Mouse (Mus musculus) CH12.LX (cell line): Measurements from ENCODE around the gene Dnmt3l. TPM values are rescaled to one million over a fixed set of nuclear protein-coding genes. Genes with fewer than 3 reads are reported as not detected.

Source experiments
- DNase-seq: peaks from one replicate; pipeline ENCODE4 v3.0.0-alpha.2; 2013; ENCODE audit errors: extremely low read depth
- H3K27ac ChIP-seq: 2 replicates; pipeline ENCODE4 v1.5.1; 2012; ENCODE audit warnings: low read depth, mild to moderate bottlenecking, control low read depth, moderate library complexity; ENCODE audit not compliant: insufficient read depth
- H3K27me3 ChIP-seq: replicated peaks from 2 replicates; pipeline ENCODE3; 2012; ENCODE audit warnings: inconsistent platforms
- H3K36me3 ChIP-seq, 2 experiments: replicated peaks in 1 of 2; 2 replicates each; pipeline versions ENCODE3 to v1.6.1; 2012; ENCODE audit warnings: inconsistent platforms in 1 of 2, low read length in 1 of 2, mild to moderate bottlenecking in 1 of 2, mixed read lengths in 1 of 2, moderate library complexity in 1 of 2; ENCODE audit not compliant: control insufficient read depth in 1 of 2, insufficient read depth in 1 of 2
- H3K4me1 ChIP-seq, 2 experiments: 2 replicates each; pipeline ENCODE4 v1.6.1; 2012; ENCODE audit warnings: inconsistent platforms in 1 of 2, moderate library complexity in 1 of 2; ENCODE audit not compliant: insufficient read depth in 2 of 2, control insufficient read depth in 1 of 2
- H3K4me2 ChIP-seq: 2 replicates; pipeline ENCODE4 v1.6.1; 2012; ENCODE audit warnings: low read depth, mild to moderate bottlenecking, control low read depth; ENCODE audit not compliant: poor library complexity, insufficient read depth, severe bottlenecking
- H3K4me3 ChIP-seq, 3 experiments: fragments of 150-350 bp in 1 of 3; sonication (generic) in 1 of 3; replicated peaks in 1 of 3; 2 replicates each; pipeline versions ENCODE3 to v1.5.1; 2011 to 2012; ENCODE audit warnings: low read depth in 2 of 3, low read length in 2 of 3, mild to moderate bottlenecking in 2 of 3, moderate library complexity in 2 of 3, control low read depth in 1 of 3, improper control_type of control experiment in 1 of 3, inconsistent platforms in 1 of 3, mixed read lengths in 1 of 3; ENCODE audit not compliant: poor library complexity in 1 of 3
- H3K79me2 ChIP-seq: replicated peaks from 2 replicates; pipeline ENCODE4 v1.6.1; 2012; ENCODE audit warnings: mild to moderate bottlenecking, moderate library complexity; ENCODE audit not compliant: control insufficient read depth, poor library complexity, insufficient read depth, severe bottlenecking; ENCODE audit errors: extremely low read depth
- H3K9ac ChIP-seq: 2 replicates; pipeline ENCODE4 v1.6.1; 2012; ENCODE audit warnings: low read depth, mild to moderate bottlenecking, control low read depth, moderate library complexity; ENCODE audit not compliant: insufficient read depth
- H3K9me3 ChIP-seq: replicated peaks from 2 replicates; pipeline ENCODE3; 2012; ENCODE audit warnings: low read length, inconsistent platforms, mixed read lengths
- CHD1 ChIP-seq: IDR thresholded peaks from 2 replicates; pipeline ENCODE4 v1.6.1; 2012; ENCODE audit warnings: low read depth, low read length, improper control_type of control experiment, inconsistent platforms
- CHD2 ChIP-seq: IDR thresholded peaks from 2 replicates; pipeline ENCODE4 v1.6.1; 2011; ENCODE audit warnings: low read length, improper control_type of control experiment
- CTCF ChIP-seq, 2 experiments: IDR thresholded peaks in 1 of 2; conservative IDR thresholded peaks in 1 of 2; 2 replicates each; pipeline ENCODE4 v1.5.1; 2011 to 2012; ENCODE audit warnings: low read depth in 2 of 2, low read length in 2 of 2, improper control_type of control experiment in 1 of 2, inconsistent platforms in 1 of 2, mild to moderate bottlenecking in 1 of 2, moderate library complexity in 1 of 2
- ELF1 ChIP-seq: IDR thresholded peaks from 2 replicates; pipeline ENCODE4 v1.6.1; 2014; ENCODE audit warnings: low read depth, mild to moderate bottlenecking, inconsistent platforms, low read length, improper control_type of control experiment
- ETS1 ChIP-seq: conservative IDR thresholded peaks from 2 replicates; pipeline ENCODE4 v1.6.1; 2012; ENCODE audit warnings: low read depth, mild to moderate bottlenecking, inconsistent platforms, low read length, improper control_type of control experiment, moderate library complexity
- HCFC1 ChIP-seq: IDR thresholded peaks from 2 replicates; pipeline ENCODE4 v1.6.1; 2012; ENCODE audit warnings: low read depth, mild to moderate bottlenecking, inconsistent platforms, low read length, improper control_type of control experiment
- IRF4 ChIP-seq: IDR thresholded peaks from 2 replicates; pipeline ENCODE4 v1.6.1; 2014; ENCODE audit warnings: low read depth, mild to moderate bottlenecking, inconsistent platforms, low read length, improper control_type of control experiment
- JUN ChIP-seq: IDR thresholded peaks from 2 replicates; pipeline ENCODE4 v1.6.1; 2011; ENCODE audit warnings: low read depth, mild to moderate bottlenecking, low read length, improper control_type of control experiment, moderate library complexity; ENCODE audit not compliant: insufficient read depth
- JUND ChIP-seq: conservative IDR thresholded peaks from 2 replicates; pipeline ENCODE4 v1.6.1; 2011; ENCODE audit warnings: low read depth, low read length, improper control_type of control experiment
- KAT2A ChIP-seq: IDR thresholded peaks from 2 replicates; pipeline ENCODE4 v1.6.1; 2012; ENCODE audit warnings: low read length, improper control_type of control experiment, inconsistent platforms; ENCODE audit not compliant: insufficient replicate concordance
- MAFK ChIP-seq: IDR thresholded peaks from 2 replicates; pipeline ENCODE4 v1.6.1; 2011; ENCODE audit warnings: low read length, improper control_type of control experiment; ENCODE audit not compliant: insufficient replicate concordance
- MAX ChIP-seq: IDR thresholded peaks from 2 replicates; pipeline ENCODE4 v1.6.1; 2011; ENCODE audit warnings: low read length, improper control_type of control experiment
- MAZ ChIP-seq: IDR thresholded peaks from 2 replicates; pipeline ENCODE4 v1.6.1; 2012; ENCODE audit warnings: low read depth, mild to moderate bottlenecking, inconsistent platforms, low read length, improper control_type of control experiment, moderate library complexity
- MYC ChIP-seq: IDR thresholded peaks from 2 replicates; pipeline ENCODE4 v1.6.1; 2011; ENCODE audit warnings: low read depth, mild to moderate bottlenecking, improper control_type of control experiment, low read length
- NELFE ChIP-seq: IDR thresholded peaks from 2 replicates; pipeline ENCODE4 v1.6.1; 2011; ENCODE audit warnings: low read depth, low read length, improper control_type of control experiment
- NRF1 ChIP-seq: IDR thresholded peaks from 2 replicates; pipeline ENCODE4 v1.6.1; 2014; ENCODE audit warnings: low read depth, mild to moderate bottlenecking, inconsistent platforms, low read length, improper control_type of control experiment, moderate library complexity
- POLR2A ChIP-seq: IDR thresholded peaks from 2 replicates; pipeline ENCODE4 v1.6.1; 2011; ENCODE audit warnings: low read depth, mild to moderate bottlenecking, improper control_type of control experiment, low read length
- TBP ChIP-seq: conservative IDR thresholded peaks from 2 replicates; pipeline ENCODE4 v1.6.1; 2011; ENCODE audit warnings: low read depth, low read length, improper control_type of control experiment
- UBTF ChIP-seq: IDR thresholded peaks from 2 replicates; pipeline ENCODE4 v1.6.1; 2012; ENCODE audit warnings: low read depth, mild to moderate bottlenecking, inconsistent platforms, low read length, improper control_type of control experiment, moderate library complexity
- USF1 ChIP-seq: IDR thresholded peaks from 2 replicates; pipeline ENCODE4 v1.6.1; 2014; ENCODE audit warnings: low read depth, mild to moderate bottlenecking, inconsistent platforms, low read length, improper control_type of control experiment
- USF2 ChIP-seq: conservative IDR thresholded peaks from 2 replicates; pipeline ENCODE4 v1.6.1; 2011; ENCODE audit warnings: low read depth, low read length, improper control_type of control experiment
- ZC3H11A ChIP-seq: IDR thresholded peaks from 2 replicates; pipeline ENCODE4 v1.6.1; 2012; ENCODE audit warnings: low read depth, mild to moderate bottlenecking, inconsistent platforms, low read length, improper control_type of control experiment
- ZKSCAN1 ChIP-seq: IDR thresholded peaks from 2 replicates; pipeline ENCODE4 v1.6.1; 2012; ENCODE audit warnings: low read depth, inconsistent platforms, low read length, improper control_type of control experiment, borderline replicate concordance
- ZMIZ1 ChIP-seq: IDR thresholded peaks from 2 replicates; pipeline ENCODE4 v1.6.1; 2012; ENCODE audit warnings: low read depth, mild to moderate bottlenecking, inconsistent platforms, low read length, improper control_type of control experiment
- ZNF384 ChIP-seq: IDR thresholded peaks from 2 replicates; pipeline ENCODE4 v1.6.1; 2012; ENCODE audit warnings: low read depth, low read length, improper control_type of control experiment, inconsistent platforms
- dilution Hi-C: fragments of 300-500 bp; cut with MboI; formaldehyde crosslinking; loops from 2 replicates; pipeline ENCODE4 v1.14.3; 2020; ENCODE audit warnings: low sequenced_read_pairs; ENCODE audit not compliant: extremely low pct_unique_long_range_greater_than_20kb, extremely low pct_ligation_motif_present
- in situ Hi-C: fragments of 300-500 bp; cut with MboI; formaldehyde crosslinking; loops from 3 replicates; pipeline ENCODE4 v1.14.3; 2019; ENCODE audit warnings: low sequenced_read_pairs, low pct_ligation_motif_present, low pct_unique_long_range_greater_than_20kb, mixed read lengths
- polyA plus RNA-seq: library from polyadenylated mRNA; unstranded; fragments of >175 nt; gene quantifications from 2 replicates; pipeline ENCODE4 v1.2.1, GENCODE M21; 2012; ENCODE audit warnings: low read depth; ENCODE audit not compliant: insufficient read length
- total RNA-seq, 2 experiments: library from RNA; depleted of rRNA; stranded (reverse); fragments of 300-350 nt in 1 of 2; fragments of >200 nt in 1 of 2; gene quantifications; 2 replicates each; pipeline ENCODE4 v1.2.3; 2012 to 2014

Dnmt3l gene
- total and polyA plus RNA-seq, 3 experiments: 0.21 to 0.23 TPM; not detected in 1

GRCm38 (mm10) chr10:78090706-78091491, 49.2 kb downstream of the Dnmt3l start (continued):
- no peak for TF ChIP-seq MYC
- peak; percentile 46; the same call in 1 of the 2 replicates for TF ChIP-seq MAFK
- TF ChIP-seq KAT2A: no peak
- TF ChIP-seq CTCF (conservative IDR thresholded peaks at IDR 0.05 in 1 of 2, IDR thresholded peaks at IDR 0.05 in 1 of 2; ENCODE audit: low read depth in 2 of 2, low read length in 2 of 2): no peak
- TF ChIP-seq JUN: no peak
- no peak for TF ChIP-seq ZMIZ1
- no peak for TF ChIP-seq NELFE

GRCm38 (mm10) chr10:78091865-78092724, 50.3 kb downstream of the Dnmt3l start:
- TF ChIP-seq TBP: no peak
- no peak for TF ChIP-seq CHD2
- TF ChIP-seq HCFC1: no peak
- no peak for TF ChIP-seq ETS1
- peaks cover 36 to 73% of the 10 kb centered on the region in 2 experiments for H3K4me1 ChIP-seq
- H3K27me3 ChIP-seq: peaks cover 66% of the 10 kb centered on the region
- peak overlapping the region; percentile 73 for H3K4me2 ChIP-seq
- DNase-seq: peak; percentile 49
- in situ Hi-C loops (loop anchor here (10.0 kb wide), 1 partner anchor 53 kb away; no protein-coding TSS in a partner anchor), dilution Hi-C loops (no loop called here)
- no peaks in the 10 kb centered on the region for H3K79me2 ChIP-seq
- peak overlapping the region in 1 of 3 experiments; percentile 20 for H3K4me3 ChIP-seq
- H3K36me3 ChIP-seq: no peaks in the 10 kb centered on the region
- no peak overlapping the region for H3K9ac ChIP-seq
- H3K9me3 ChIP-seq: peaks cover 14% of the 10 kb centered on the region
- H3K27ac ChIP-seq: peak overlapping the region; percentile 5; the same call in 1 of the 2 replicates

GRCm38 (mm10) chr10:78092725-78093029, 50.9 kb downstream of the Dnmt3l start:
- dilution Hi-C loops (no loop called here), in situ Hi-C loops (loop anchor here (10.0 kb wide), 1 partner anchor 52 kb away; no protein-coding TSS in a partner anchor)
- H3K79me2 ChIP-seq: no peaks in the 10 kb centered on the region
- peaks cover 34 to 68% of the 10 kb centered on the region in 2 experiments for H3K4me1 ChIP-seq
- H3K4me3 ChIP-seq: peak overlapping the region in 1 of 3 experiments; percentile 20
- H3K9ac ChIP-seq: no peak overlapping the region
- H3K27ac ChIP-seq: peak overlapping the region; percentile 5; the same call in 1 of the 2 replicates
- peaks cover 70% of the 10 kb centered on the region for H3K27me3 ChIP-seq
- peak overlapping the region; percentile 73 for H3K4me2 ChIP-seq
- DNase-seq: peak; percentile 96
- H3K9me3 ChIP-seq: peaks cover 19% of the 10 kb centered on the region
- H3K36me3 ChIP-seq: no peaks in the 10 kb centered on the region
- TF ChIP-seq ZC3H11A: no peak
- no peak for TF ChIP-seq ZKSCAN1
- peak; percentile 97 for TF ChIP-seq IRF4
- no peak for TF ChIP-seq ZNF384
- peak; percentile 80 for TF ChIP-seq MAX
- no peak for TF ChIP-seq NELFE
- TF ChIP-seq CTCF (conservative IDR thresholded peaks at IDR 0.05 in 1 of 2, IDR thresholded peaks at IDR 0.05 in 1 of 2; ENCODE audit: low read depth in 2 of 2, low read length in 2 of 2): no peak
- no peak for TF ChIP-seq USF1
- peak; percentile 91 for TF ChIP-seq MAFK
- no peak for TF ChIP-seq UBTF
- peak; percentile 71 for TF ChIP-seq CHD2
- peak; percentile 56; the same call in 1 of the 2 replicates for TF ChIP-seq MYC
- TF ChIP-seq ELF1: peak; percentile 66; the same call in 1 of the 2 replicates
- TF ChIP-seq JUN: peak; percentile 56; the same call in 1 of the 2 replicates
- no peak for TF ChIP-seq NRF1
- TF ChIP-seq TBP: no peak
- no peak for TF ChIP-seq CHD1
- TF ChIP-seq MAZ: peak; percentile 63; the same call in 1 of the 2 replicates
- no peak for TF ChIP-seq USF2
- TF ChIP-seq POLR2A: no peak
- peak; percentile 66; the same call in 1 of the 2 replicates for TF ChIP-seq JUND
